Mouse (Mus musculus) thymus, adult 2 months (tissue): ENCODE results near the gene Nelfb.

ENCODE experiments used
- CTCF ChIP-seq: fragments of 200-500 bp; IDR thresholded peaks from 2 replicates; pipeline ENCODE4 v1.5.1; 2012; ENCODE audit warnings: mild to moderate bottlenecking, control low read depth, low read length, moderate library complexity, borderline replicate concordance; ENCODE audit not compliant: control insufficient read depth, poor library complexity, insufficient read depth; ENCODE audit errors: extremely low read depth
- POLR2A ChIP-seq: fragments of 200-500 bp; IDR thresholded peaks from 2 replicates; pipeline ENCODE4 v1.6.1; 2012; ENCODE audit warnings: mild to moderate bottlenecking, low read length, control low read depth, moderate library complexity; ENCODE audit not compliant: control insufficient read depth, poor library complexity, insufficient read depth; ENCODE audit errors: extremely low read depth

GRCm38 (mm10) chr2:25200631-25201030 is 10.7 kb downstream of the Nelfb start:
- TF ChIP-seq CTCF (no peak), POLR2A (no peak)
